Mouse (Mus musculus) induced T-regulatory cell, adult 2 months (primary cell): Measurements from ENCODE around the gene Pafah2.
A peak's percentile ranks its signal among the peaks of the same experiment; 100 is the strongest.
"Not testable (repeated sequence)": the region's sequence is repeated elsewhere in the genome, so short reads cannot be mapped to it uniquely, and the experiment has no call there.

Experiments
- DNase-seq: peaks from one replicate; pipeline ENCODE4 v3.0.0-alpha.2; 2012; ENCODE audit warnings: low read depth

The Pafah2 gene

DNA sequence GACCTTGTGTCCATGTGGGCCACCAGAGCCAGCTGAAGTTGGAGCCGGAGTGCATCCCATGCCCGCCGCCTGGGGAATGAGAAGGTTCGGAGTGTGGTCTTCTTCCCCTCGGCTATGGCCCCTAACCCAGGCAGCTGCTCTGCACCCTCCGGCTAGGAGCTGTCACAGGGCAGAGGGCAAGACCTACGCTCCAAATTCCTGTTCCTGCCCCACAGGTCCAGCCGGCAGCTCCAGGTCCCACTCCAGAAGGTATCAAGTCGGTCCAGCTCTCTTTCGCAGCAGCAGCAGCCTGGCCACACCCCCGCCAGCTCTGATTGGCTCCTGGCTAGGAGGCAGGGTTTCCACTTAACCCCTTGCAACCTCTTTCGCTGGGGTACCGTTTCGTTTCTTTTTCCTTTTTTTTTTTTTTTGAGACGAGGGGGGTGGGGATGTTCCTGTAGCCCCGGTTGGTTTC is 23.8 kb upstream of the Pafah2 start:
- DNase-seq = peak; percentile 82

- DNase-seq = no peak
These were observed 22.8 kb upstream of the Pafah2 start for GRCm38 (mm10) chr4:134373295-134373694.

DNA sequence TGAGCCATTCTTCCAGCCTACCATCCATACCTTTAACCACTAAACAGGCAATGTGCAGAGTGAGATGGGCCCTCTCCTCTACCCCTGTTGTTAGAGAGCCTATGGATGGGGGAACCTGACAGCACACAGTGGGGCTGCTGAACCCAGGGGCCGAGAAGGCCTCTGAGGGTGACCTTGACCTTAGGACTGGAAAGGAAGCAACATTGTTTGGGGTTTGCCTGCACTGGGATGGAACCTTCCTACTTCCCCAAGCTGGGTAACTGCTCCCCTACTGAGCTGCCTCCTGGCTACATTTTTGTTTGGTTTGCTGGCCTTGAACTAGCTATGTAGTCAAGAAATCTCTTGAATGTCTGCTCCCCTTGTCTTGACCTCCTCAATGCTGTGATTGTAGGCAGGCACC is 21.8 kb upstream of the Pafah2 start:
- DNase-seq = no peak

DNA sequence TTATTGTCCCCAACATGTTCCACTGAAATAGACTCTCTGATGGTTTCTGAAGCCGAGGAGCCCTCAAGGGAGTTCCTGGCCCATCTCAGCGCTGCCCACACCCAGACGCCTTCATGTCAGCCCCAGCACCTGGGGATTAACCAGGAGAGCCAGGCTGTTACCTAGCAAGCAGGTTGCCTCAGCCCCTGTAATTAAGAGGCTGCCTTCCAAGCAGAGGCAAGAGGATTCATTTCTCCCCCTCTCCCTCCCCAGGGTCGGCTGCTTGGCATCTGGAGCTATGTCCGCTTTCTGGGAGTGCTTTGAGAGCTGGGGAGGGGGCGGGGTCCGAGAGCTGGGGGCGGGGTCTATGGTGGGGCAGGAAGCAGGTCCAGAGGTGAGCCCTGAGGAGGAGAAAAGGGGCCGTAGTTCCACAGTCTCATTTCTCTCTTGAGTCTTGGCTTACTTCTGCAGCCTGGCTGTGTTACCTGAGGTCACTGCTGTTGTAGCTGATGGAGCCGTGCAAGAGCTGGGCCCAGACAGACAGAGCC is 18.0 kb upstream of the Pafah2 start:
- DNase-seq = no peak

DNA sequence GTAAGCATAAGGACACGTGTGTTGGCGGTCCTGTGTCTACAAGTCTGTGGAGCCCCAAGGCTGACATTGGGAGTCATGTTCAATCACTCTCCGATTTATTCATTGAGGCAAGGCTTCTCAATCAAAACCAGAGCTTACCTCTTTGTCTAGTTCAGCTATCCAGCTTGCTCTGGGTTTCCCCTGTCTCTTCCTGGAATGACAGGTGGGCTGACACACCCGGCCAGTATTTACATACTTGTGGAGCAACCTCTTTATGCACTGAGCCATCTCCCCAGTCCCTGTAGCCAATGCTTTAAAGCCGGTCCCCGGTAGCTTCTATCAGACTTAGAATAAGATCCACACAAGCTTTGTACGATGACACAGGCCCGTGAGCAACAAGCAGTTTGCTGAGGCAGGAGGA is 16.6 kb upstream of the Pafah2 start:
- DNase-seq = no peak

DNA sequence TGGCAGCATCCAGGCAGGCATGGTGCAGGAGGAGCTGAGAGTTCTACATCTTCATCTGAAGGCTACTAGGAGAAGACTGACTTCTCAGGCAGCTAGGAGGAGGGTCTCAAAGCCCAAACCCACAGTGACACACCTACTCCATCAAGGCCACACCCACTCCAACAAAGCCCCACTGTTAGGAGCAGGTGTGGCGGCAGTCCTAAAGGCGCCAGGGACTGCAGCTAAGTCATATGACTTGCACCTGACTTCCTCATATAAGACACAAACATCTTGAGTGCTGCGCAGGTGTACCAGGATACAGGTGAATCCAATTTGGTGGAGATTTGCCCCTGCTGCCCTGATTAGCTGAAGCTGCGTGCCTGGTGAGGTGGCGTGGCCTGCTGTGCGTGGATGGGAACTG is 12.4 kb upstream of the Pafah2 start, which contains the start of gene Extl1:
Gene Extl1 (minus strand): TSS at position 101 of the 400 bp plus-strand sequence.
- DNase-seq = not testable (repeated sequence)

GRCm38 (mm10) chr4:134387268-134387667 is 8.9 kb upstream of the Pafah2 start:
- DNase-seq = peak; percentile 73

- peak; percentile 86 for DNase-seq
These were observed 7.7 kb upstream of the Pafah2 start for GRCm38 (mm10) chr4:134388397-134388796.

- DNase-seq = no peak
These were observed 4.5 kb upstream of the Pafah2 start for GRCm38 (mm10) chr4:134391636-134392035.

DNA sequence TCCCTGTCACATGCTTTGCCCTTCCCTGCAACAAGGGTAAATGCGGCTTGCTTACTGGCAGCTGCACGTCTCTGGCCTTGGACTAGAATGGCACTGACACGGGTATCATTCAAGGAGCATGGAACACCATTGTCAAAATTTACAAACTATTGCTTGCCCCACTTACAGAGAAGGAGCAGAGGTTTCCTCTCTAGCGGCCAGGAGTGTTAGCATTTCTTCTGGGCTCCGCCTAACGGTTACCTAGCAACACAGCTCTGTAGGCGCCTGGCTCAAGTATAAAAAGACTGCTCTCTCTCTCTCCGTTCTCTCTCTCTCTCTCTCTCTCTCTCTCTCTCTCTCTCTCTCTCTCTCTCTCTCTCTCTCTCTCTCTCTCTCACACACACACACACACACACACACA is 3.5 kb upstream of the Pafah2 start:
- peak; percentile 60 for DNase-seq

DNA sequence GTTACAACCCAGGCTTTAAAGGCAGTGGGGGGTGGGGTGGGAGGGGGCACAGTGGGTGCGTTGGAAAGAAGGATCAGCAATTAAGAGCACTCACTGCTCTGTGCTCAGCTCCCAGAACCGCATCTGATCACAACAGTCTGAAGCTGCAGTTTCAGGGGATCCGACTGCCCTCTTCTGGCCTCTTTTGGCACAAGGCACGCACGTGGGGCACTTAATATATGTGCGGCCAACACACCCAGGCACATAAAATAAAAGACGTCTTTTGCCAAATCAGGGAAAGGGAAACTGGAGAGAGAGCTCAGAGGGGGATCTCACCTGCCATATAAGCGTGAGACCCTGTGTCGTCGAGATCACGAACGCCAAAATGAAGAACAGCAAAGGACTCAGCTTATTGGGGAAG is 3.1 kb upstream of the Pafah2 start:
- DNase-seq = peak; percentile 42

DNA sequence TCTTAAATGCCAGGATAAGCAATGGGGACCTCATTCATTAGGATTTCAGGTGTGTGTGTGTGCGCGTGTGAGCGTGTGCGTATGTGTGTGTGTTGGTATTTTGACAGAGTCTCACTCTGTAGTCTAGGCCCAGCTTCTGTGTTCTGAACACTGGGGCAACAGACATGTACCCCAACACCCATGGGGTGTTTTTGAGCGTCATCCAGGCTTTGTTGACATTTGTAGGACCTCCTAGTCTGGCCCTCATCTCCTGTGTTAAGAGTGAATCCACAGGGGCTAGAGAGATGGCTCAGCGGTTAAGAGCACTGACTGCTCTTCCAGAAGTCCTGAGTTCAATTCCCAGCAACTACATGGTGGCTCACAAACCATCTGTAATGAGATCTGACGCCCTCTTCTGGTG is 978 bp upstream of the Pafah2 start:
- DNase-seq = no peak

- no peak for DNase-seq
These were observed 1.0 kb downstream of the Pafah2 start for GRCm38 (mm10) chr4:134397121-134397520.

- no peak for DNase-seq
These were observed 1.6 kb downstream of the Pafah2 start for GRCm38 (mm10) chr4:134397732-134398131.

GRCm38 (mm10) chr4:134400206-134400605 is 4.1 kb downstream of the Pafah2 start:
- no peak for DNase-seq

- peak; percentile 47 for DNase-seq
These were observed 5.1 kb downstream of the Pafah2 start for GRCm38 (mm10) chr4:134401181-134401661.

- peak; percentile 14 for DNase-seq
These were observed 5.9 kb downstream of the Pafah2 start for GRCm38 (mm10) chr4:134401856-134402570.

GRCm38 (mm10) chr4:134402571-134403262 is 6.6 kb downstream of the Pafah2 start:
- peak; percentile 26 for DNase-seq

DNA sequence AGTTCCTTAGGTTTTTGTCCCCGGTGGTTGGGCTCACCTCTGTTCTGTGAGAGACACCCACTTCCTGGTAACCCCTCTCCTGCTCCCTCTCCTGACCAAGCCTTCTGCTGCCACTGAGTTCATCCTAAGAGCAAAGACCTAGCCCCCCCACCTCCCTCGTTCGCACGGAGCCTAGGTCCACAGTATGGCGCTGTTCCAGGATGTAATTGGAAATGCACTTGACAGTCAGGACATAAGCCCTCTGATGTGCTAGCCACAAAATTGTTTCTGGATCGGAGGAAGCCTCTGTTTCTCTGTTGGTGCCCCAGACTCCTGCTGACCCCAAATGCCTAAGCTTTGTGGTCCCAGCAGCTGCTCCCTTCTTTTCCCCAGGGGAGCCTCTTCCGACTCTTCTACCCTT is 7.6 kb downstream of the Pafah2 start:
- no peak for DNase-seq

GRCm38 (mm10) chr4:134409286-134409685 is 13.2 kb downstream of the Pafah2 start:
- peak; percentile 50 for DNase-seq

- no peak for DNase-seq
These were observed 20.1 kb downstream of the Pafah2 start for GRCm38 (mm10) chr4:134416177-134416576.

DNA sequence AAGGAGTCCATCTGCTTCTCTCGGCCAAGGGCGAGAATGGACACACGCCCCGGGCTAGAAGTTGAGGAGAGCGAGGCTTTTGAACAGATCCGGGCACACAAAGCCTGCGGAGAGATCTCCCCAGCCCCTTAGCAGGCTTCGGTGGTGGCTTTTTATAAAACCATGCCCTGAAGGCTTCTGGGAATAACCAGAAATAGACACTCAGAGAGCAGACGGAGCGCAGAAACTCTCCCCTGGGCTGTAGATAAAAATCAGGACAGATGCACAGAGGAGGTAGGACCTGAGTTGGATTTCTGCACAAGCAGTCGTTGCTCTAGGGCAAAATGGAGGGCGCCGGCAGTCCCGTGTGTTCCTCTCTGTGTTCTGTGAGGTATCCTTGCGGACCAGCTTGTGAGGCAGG is 20.5 kb downstream of the Pafah2 start:
- no peak for DNase-seq

DNA sequence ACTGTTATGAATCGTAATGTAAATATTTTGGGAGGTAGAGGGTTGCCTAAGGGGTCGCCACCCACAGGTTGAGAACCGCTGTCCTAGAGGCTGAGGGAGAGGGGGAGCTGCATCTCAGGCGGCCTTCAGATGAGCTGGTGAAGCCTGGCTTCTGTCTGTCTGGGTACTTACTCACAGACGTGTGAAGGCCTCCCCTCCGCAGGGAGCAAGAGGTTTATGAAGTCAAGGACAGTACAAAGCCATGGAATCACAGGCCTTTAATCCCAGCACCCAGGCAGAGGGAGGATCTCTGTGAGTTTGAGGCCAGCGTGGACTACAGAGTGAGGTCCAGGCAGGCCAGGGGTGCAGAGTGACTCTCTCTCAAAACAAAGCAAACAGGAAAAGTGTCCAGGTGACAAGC is 21.0 kb downstream of the Pafah2 start:
- no peak for DNase-seq
